Mouse (Mus musculus) adrenal gland (tissue): Measurements from ENCODE around the gene Slc37a2.

ENCODE experiments used
- intact Hi-C: fragments of 180-260 bp; cut with DNase I; formaldehyde crosslinking; loops from one replicate; pipeline ENCODE4 v1.15.1; 2025

The Slc37a2 gene

GRCm38 (mm10) chr9:37225581-37225980 is 30.0 kb downstream of the Slc37a2 start:
- intact Hi-C loops: loop anchor here (5.0 kb wide), 1 partner anchor 328 kb away; no protein-coding TSS in a partner anchor

DNA sequence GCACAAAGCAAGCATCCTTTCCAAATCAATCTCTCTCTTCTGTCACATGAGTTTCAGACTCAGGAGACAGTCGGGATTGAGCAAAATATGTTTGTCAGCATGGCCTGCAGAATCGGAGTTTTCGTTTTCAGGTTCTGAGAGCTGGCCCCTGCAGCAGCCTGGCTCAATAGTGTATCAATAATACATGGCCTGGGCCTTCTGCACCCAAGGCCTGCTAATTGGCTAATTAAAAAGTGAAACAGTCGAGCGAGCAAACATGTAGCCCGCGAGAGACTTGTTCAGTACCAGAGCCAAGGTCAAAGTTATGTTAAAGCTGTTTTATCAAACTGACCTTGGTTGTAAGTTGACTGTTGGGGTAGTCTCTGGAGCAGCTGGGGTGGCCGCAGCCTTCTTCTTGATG is 34.8 kb downstream of the Slc37a2 start:
- intact Hi-C loops: no loop called here

DNA sequence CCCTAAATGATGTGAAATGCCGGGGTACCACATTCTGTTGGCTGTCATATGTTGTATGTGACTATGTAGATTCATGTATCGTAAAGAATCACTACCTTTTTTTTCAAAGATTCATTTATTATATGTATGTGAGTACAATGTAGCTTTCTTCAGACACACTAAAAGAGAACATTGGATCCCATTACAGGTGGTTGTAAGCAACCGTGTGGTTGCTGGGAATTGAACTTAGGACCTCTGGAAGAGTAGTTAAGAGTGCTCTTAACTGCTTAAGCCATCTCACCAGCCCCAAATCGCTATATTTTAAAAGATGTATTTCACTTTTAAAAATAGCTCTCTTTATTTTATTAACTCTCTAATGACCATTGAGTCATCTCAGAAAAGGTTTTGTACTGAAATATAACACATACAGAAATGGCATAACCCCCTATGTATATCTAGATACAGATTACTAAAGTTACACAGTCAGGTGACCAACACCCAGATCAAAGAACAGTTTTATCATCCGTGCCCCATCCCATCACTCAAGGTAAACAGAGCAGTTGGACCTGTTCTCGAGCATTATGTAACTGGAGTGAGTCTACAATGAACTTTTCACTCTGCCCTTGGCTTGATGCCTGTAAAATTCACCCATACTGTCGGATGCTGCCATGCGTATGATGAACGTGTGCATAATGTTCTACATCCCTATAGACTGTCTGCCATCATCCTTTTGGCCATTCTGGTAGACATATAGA is 41.0 kb downstream of the Slc37a2 start:
- intact Hi-C loops: no loop called here

DNA sequence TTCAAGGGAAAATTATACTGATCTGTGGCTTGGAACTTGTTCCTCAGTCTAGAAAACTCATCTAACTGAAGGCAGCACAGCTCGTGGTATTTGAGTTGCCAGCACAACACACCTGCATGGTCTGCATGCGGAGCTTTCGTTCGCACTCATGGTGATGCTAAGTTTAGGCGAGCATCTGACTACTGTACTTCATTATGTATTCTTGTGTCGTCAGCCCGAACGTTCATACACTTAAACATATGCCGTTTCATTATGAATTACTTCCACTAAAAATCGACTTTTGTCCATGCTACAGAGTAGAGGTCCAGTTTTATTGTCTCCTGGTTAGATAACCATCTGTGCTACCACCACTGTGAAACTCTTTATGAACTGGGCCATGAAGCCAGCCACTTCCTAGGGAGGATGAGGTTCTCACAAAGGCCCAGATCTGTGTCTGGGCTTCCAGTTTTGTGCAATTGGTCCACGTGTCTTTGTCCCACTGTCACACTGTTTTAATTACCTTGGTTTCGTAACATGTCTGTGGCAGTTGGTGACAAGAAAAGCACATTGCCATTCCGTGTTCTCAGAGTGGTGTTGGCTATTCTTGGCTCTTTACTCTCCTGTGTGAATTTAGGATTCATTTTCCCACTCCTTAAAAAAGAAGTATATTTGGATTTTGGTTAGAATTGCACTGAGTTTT is 42.3 kb downstream of the Slc37a2 start:
- intact Hi-C loops: no loop called here

GRCm38 (mm10) chr9:37207929-37208411 is 47.6 kb downstream of the Slc37a2 start, which contains the start of gene Tmem218:
Gene Tmem218, plus strand, starts transcription at chr9:37208223.
- intact Hi-C loops: no loop called here

DNA sequence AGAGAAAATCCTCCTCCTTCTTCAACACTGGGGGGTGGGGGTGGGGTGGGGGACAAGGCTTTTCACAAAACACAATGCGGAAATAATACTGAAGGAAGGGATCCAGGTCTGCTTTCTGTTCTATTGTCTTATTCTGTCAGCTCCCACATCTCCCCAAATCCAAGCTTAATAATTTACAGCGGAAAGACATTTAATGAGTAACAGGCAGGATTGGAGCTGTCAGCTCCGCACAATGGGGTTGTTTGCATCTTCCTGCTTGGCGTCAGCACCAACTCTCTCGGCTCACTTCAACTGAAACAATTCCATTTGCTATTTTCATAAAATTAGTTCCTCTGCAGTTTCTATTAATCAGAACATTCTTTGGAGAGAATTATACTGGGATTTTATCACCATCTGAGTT is 51.7 kb downstream of the Slc37a2 start:
- intact Hi-C loops: no loop called here

DNA sequence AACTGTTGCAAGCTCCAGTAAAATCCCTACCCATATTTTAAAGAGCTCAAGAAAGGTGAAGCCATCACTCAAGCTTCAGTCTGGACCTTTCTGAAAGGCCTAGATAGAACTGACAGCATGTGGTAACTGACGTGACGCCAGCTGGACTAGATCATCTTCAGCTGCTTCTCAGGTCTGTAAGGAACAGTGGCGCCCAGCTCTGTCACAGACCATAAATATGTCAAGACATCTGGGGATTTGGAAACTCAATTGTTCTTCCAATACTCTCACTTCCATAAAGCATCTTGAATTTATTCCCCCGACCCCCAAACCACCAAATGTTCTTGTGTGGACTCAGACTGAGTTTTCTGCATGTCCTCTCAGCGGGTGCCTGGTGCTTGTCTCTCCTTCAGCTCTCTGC is 55.1 kb downstream of the Slc37a2 start:
- intact Hi-C loops: no loop called here

DNA sequence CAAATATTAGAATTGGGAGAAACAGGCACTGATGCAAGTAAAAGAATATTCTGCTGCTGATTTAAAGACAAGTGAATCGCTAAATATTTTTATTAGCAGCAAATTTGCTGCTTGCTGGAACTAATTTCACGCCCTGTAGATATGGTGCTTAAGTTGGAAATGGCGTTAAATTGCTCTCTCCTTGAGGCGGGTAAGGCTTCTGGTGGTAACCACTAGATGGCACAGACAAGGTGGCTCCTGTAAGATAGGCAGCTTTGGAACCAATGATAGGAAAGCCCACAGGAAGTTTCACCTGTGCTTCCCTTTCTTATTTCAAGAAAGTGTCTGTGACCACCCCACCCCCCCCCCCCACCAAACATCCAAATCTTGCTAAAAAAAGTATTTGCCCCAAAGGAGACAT is 58.5 kb downstream of the Slc37a2 start:
- intact Hi-C loops: no loop called here

DNA sequence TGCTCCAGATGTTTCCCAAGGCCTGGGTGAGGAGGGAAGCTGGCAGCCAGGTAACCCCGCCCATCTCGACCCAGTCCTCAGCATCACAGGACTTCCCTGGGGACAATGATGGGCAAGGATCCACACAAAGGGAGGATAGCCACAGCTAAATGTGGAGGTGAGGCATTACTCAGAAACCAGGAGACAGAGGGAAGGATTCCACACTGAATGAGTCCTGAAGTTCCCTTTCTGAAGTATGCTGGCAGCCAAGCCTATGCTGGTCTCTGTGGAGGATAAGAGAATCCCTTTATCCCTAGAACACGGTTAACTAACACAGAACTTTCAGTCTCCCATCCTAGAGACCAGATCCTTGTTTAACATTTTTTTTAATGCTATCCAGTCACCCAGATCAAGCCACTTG is 67.5 kb downstream of the Slc37a2 start:
- intact Hi-C loops: no loop called here

DNA sequence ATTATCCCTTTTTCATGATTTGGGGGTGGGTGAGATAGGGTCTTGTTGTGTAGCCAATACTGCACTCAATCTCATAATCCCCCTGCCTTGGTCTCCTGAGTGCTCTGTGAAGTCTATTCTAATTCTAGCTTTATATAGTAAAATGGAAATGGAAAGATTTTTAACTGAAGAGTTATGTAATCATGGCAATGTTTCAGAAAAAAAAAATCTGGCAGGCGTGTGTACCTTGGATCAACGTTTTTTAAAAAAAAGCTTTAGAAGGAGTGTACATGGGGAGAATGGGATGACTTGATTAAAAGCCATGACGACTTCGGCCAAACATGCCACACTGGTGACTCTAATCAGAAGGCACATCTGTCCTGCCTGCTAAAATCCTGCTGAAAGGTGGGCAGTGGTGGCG is 68.1 kb downstream of the Slc37a2 start:
- intact Hi-C loops: no loop called here

GRCm38 (mm10) chr9:37183176-37183575 is 72.4 kb downstream of the Slc37a2 start:
- intact Hi-C loops: no loop called here

DNA sequence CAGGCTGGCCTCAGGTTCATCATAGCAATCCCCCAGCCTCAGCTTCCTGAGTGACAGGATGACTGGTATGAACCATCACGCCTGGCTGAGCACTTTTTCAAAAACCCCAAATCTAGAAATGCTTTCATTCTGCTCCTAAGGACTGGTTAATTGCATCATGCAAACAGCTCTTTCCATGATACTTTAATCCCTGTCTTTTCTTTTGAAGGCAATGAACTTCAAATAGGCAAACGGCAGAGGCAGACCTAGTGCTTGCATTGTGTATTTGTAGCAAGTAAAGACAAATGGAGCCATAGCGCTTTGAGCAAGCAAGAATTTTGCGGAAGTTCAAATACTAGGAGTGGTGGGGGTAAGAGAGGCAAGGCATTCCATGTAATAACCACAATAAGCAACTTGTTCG is 73.9 kb downstream of the Slc37a2 start:
- intact Hi-C loops: no loop called here

DNA sequence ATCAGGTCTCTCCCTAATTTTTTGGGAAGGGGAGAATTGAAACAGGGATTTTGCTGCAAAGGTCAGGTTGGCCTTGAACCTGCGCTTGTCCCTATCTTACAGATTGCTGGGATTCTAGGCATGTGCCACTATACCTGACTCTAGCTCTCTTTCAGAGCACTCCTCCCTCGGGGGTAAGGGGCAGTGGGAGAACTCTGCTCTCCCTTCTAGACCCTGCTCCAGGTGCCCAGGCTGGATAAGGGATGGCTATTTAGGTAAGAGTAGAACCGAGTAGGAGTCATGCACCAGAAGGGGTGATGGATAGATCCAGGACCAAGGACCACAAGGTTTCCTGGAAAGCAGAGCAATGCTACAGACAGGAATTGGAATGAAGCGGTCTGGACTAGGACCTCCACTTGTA is 75.9 kb downstream of the Slc37a2 start:
- intact Hi-C loops: loop anchor here (5.0 kb wide), 1 partner anchor 148 kb away; no protein-coding TSS in a partner anchor

DNA sequence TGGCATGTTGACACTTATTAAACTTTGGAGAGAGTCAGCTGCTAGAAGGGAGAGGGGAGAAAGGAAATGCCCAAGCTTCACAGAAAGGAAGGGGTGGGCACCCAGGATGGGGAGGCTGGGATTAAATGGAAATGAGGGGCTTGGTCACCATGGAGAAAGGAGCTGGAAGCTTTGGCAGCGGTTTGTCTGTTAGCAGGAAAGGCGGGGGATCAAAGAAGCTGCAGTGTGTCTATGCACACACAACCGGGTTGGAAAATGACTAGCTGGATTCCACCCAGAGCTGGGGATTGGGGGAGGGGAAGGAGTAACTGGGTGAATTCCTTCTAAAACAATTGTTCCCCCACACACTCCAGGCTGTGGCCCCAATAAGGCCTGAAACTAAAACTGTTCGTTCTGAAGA is 76.6 kb downstream of the Slc37a2 start:
- intact Hi-C loops: loop anchor here (5.0 kb wide), 1 partner anchor 148 kb away; no protein-coding TSS in a partner anchor
